Mouse (Mus musculus): ENCODE results near the gene Tmem141.
A peak's percentile ranks its signal among the peaks of the same experiment; 100 is the strongest.

Gene Tmem141

DNA sequence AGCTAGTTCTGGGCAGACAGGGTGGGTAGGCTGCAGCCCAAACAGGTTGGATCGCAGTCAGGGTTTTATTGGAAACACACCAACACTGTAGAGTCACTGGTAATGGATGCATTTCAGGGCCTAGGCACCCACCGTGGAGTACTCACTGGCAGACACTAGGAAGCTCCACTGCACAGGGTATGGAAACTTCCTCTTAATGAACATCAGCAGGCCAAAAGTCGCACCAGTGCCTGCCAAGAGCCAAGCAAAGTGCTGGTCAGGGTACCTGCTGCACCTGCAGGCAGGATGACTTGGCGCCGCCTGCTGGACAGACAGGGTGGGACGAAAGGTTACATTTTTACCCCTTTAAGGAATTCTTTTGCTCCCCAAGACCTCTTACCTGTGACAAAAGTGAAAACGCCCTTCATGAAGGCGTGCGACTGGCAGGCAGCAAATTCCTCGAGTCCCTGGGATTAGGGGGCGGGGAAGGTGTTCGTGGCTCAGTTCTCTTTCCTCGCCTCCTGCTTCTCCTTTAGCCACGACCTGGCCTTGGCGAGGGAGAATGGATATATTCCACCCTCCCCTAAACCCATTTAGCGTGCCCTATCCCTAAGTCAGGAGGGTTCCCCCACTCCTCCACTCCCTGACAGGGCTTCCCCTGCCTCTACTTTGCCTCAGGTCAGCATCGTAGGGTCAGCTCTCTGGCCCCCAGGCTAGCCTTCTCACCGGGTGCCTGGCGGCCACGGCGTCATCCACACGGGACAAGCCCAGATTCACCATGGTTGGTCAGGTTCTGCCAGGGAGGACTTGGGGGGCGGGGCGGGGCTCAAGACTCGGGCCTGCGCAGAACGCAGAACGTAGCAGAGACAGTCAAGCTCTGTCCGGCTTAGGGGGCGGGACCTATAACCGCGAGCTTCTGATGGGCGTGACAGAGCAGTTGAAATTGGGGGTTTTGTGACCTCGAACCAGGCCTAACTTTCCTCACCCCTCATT, at the start of gene Tmem141:
Gene Tmem141, minus strand, starts transcription at position 777 of the 972 bp plus-strand sequence.
- DNase-seq: peak; percentile 95

DNA sequence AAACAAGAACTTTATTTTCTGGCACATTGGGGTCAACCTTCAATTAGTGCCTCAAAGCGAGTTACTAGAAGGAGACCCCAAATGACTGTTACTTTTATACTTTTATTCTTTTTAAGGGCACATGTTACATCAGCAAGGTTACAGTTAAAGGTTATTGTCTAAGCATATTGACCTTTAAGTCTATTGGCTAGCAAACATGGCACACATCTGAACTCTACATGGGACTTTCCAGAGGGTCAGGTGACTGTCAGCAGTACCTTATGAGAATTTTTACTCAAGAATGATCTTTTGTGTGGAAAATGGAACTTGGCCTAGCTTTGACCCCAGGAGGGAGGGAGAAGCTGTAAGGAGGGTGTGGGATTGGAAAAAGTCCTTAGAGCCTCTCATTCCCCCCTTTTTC, 44.7 kb upstream of the Tmem141 start:
- DNase-seq: no peak

DNA sequence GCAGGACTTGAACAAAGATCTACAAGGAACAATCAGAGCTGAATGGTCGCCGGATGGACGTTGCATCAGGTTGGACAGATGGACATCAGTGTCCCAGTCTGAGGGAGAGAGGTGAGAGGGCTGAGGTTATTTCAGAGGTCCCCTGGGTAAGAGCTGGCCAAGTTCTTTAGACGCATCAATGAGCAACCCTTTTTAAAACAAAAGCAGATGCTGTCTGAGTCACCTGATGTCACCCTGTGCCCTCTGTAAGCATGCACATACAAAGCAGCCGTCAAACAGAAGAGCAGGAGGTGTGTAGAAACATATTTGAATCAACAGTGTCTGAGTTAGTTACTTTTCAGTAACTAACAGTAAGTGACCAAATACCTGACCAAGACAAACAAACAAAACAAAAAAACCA, 42.3 kb upstream of the Tmem141 start:
- DNase-seq: no peak

DNA sequence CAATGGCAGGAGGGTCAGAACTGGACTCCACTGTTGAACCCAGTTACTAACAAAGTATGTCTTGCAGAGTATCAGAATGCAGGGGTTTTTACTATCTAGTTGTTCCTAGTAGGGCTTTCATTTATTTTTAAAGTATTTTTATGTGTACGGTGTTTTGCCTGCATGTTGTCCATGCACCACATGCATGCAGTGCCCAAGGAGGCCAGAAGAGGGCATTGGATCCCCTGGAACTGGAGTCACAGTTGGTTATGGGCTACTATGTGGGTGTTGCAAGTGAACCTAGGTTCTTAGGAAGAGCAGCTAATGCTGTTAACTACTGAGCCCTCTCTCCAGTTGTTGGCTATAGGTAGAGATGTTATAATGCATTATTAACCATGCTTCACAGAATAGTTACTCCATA, 41.7 kb upstream of the Tmem141 start:
- DNase-seq: peak; percentile 71

DNA sequence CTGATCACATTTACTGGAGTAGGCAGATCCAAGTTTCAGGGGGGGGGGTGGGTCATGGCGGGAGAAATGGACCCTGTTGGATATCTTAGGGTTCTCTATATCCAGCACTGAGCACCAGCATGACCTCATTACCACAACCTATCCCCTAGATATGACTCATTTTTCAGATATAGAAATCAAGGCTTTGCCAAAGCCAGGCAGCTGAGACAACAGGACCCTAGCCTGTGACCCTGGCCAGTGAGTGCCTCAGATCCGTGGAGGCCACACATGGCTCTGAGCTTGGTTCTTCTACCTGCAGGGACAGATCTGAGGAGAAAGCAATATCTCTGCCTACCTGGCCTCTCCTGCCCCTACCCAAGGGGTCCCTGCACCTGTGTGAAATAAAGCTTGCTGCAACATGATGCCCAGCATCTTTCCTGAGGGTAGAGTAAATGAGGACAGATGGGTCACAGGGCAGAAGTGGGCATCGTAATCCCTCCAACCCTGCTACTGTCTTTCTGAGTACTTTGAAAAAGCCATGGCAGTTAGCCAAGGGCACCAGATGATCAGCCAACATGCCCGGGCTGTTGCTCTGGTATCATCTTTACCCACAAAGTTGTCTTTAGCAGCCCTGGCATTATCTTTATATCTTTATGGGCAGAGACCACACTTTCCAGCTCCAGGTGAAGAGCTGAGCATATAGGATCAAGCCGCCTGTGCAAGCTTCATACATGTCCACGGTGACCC, 39.6 kb upstream of the Tmem141 start:
- DNase-seq: no peak

DNA sequence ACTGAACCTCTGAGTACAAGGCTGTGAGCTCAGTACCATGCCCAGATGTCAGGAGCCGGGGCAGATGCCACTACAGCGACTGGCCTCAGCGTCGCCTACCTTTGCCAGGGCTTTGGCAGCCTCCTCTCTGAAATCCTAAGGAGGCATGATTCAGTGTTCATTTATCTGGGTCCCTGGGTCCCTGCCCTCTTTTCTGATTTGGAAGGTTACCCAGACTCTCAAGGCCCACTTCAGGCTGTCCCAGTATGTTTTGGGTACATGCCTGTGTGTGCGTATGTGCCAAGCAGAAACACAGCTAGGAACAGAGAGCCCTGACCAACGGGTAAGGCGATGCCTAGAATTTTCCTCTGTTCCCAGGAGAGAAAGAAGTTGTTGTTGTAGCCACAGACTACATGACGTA, 38.5 kb upstream of the Tmem141 start:
- DNase-seq: no peak

DNA sequence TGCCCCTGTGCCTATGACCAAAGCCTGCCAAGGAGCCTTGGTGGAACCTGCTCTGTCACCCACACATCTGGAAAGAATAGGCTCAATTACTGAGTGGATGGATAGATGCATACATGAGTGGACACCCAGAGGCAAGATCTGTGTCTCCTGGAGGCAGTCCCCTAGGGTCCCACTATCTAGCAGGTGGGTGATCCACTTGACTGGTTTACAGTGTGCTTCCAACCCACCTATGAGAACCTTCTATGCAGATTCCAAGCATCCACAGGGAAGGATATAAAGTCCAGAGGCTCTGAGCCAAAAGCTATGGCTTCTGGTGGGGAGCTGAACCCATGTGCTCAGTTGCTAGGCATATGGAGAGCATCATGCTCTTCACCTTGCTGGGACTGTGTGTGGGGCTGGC, 35.8 kb upstream of the Tmem141 start, which contains the start of gene Lcn5:
Gene Lcn5, plus strand, starts transcription at position 301 of the 400 bp plus-strand sequence.
- no peak for DNase-seq

DNA sequence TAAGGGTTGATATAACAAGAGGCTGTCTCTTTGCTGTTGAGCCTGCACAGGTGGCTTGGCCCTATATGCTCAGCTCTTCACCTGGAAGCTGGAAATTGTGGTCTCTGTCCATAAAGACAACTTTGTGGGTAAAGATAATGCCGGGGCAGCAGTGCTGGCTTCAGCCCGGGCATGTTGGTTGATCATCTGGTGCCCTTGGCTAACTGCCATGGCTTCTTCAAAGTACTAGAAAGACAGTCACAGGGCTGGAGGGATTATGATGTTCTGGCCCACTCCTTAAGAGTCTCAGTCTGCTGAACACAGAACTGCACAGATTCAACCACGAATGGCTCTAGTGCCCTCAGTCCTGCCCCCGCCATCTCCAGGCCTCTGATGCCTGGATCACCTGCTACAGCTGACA, 35.4 kb upstream of the Tmem141 start:
- DNase-seq: no peak

DNA sequence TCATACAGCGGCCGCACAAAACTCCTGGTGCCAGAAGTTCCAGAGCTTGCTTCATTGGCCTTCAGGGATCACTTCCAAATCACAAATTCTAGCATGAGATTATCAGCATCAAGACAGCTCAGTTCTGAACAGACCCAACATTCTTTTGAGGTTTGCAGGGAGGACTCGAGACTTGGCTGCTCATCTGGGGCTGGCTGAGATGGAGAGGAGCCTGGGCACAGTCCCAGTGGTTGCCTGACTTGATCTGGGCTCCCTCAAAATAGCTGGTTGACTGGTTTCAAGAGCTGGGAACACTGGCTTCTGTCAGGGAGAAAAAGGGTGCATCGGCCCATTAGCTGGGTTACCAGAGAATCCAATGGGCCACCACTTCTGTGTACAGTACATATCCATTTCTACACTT, 34.9 kb upstream of the Tmem141 start:
- DNase-seq: no peak

DNA sequence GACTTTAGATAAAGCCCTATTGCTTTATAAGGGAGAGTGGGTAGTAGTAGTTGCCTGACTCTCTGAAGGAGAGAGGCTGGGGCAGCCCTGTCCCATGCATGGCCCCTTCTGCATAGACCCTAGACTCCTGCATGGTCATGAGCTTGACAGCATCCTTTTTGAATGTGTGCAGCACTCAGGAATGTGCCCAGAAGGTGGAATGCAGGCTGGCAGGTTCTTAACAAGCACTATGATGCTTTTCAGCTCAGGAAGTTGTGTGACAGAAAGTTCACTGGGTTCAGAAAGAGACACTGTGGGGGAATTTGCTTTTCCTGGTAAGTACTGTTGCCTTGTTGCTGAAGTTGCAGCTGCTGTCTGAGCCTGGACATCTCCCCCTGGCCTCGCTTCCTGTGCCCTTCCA, 32.7 kb upstream of the Tmem141 start:
- no peak for DNase-seq

DNA sequence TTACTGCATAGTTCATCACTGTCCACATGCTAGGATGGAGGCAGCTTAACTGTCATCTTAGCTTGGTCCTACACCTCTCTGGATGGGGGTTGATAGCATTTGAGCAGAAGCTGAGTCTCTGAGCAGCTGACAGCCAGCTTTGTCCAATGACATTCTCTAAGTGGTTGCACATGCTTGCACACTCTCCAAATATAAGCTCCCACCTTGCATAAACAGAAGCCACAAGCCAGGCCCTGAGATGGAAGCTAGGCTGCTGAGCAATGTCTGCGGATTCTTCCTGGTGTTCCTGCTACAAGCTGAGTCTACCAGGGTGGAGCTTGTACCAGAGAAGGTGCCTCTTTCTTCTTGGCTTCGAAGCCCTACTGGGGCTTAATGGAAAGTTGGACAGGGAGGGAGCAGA, 31.1 kb upstream of the Tmem141 start, which contains the start of gene Lcn8:
Gene Lcn8, plus strand, starts transcription at position 219 of the 400 bp plus-strand sequence.
- DNase-seq: no peak

DNA sequence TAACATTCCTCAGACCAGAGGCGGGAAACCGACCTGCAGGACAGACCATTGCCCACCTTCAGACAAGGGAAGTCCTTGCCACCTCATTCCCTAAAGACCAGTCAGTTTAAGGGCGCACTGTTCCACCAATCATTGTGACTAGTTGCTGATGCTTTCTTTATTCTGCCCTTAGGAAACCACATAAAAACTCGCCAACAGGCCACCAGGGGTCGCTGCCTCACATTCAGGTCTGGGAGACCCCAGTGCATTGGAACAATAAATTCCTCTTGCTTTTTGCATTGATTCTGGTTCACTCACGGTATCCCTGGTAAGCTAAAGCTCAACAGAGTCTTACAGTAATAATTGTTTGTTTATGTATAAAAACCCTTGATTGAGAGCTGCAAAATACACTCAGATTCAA, 18.1 kb upstream of the Tmem141 start:
- peak; percentile 65 for DNase-seq

DNA sequence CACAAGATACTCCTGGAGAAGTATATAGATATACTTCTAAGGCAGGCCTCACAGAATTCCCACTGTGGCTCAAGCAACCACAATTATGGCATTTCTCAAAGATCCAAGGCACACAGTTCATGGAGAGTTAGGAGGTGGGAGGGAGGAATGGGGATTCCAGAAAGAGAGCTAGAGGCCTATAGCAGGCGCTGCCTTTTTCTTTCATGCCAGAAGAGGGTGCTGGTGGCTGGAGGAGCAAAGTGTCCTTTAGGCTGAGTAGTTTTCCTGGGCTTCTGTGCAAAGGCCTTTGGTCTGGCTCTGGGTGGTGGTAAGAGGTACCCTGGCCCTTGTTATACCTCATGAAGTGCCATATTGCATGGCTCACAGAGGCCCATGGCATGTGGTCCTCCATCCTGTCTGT, 12.2 kb upstream of the Tmem141 start:
- no peak for DNase-seq

DNA sequence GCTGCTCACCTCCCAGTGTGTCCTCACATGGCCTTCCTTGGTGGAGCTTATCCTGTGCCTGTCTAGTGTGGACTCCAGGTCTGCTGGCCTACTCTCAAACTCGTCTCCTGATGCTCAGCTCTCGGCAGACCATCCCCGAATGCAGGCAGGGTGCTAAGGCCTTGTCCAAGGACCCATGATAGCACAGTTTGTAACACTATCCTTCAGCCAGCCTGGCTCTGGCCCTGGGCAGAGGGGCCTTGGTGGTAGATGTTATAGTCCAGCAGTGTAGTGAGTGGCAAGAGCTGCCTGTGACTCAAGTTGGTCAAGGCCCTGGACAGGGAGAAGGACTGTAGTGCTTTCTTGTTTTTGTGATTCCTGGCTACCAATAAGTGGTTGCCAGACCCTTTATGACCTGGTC, 11.8 kb upstream of the Tmem141 start:
- DNase-seq: no peak

DNA sequence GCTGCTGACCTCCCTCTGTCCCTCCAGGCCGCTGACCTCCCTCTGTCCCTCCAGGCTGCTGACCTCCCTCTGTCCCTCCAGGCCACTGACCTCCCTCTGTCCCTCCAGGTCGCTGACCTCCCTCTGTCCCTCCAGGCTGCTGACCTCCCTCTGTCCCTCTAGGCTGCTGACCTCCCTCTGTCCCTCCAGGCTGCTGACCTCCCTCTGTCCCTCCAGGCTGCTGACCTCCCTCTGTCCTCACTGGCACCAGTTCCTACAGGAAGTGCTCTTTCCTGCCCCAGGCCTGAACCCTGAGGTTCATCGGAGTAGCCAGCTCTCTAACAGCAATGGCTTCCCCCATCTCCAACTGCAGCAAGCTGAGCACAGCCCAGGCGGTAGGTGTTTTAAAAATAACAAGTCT, 6.9 kb upstream of the Tmem141 start:
- DNase-seq: peak; percentile 53

DNA sequence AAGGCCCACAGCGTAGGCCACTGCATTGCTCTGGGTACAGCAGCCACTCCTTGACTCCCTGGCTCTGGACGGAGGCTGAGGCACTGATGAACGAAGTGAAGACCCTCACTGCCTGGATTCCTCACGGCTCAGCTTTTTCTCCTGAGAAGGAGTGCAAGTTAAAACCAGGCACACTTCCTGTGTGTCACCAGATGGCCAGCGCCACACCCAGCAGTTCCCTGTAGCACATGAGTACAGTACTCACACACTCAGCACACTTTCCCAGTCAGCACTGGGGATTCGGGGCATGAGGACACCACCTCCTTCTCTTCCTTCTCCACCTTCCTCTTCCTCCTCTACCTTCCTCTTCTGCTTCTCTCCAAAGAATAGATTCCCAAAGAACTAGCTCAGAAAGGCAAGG, 6.0 kb upstream of the Tmem141 start, which contains the start of gene Fcna:
Gene Fcna, minus strand, starts transcription at position 220 of the 400 bp plus-strand sequence.
- DNase-seq: no peak

DNA sequence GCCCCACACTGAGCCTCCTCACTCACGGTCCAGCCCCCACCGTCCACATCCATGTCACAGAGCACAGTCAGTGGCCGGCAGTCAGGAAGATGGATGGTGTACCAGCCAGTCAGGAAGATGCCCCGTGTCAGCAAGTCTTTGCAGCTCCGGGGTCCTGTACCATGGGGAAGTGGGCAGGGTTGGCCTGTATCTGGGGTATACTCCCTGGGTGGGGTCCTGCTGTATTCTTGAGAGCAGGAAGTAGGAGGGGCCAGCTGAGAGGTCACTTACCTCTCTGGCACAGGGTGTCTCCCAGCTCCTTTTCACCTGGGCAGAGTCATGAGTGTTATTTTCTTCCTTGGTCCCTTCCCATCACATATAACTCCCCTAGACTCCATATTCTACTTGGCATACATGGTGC, 4.2 kb upstream of the Tmem141 start:
- DNase-seq: no peak

DNA sequence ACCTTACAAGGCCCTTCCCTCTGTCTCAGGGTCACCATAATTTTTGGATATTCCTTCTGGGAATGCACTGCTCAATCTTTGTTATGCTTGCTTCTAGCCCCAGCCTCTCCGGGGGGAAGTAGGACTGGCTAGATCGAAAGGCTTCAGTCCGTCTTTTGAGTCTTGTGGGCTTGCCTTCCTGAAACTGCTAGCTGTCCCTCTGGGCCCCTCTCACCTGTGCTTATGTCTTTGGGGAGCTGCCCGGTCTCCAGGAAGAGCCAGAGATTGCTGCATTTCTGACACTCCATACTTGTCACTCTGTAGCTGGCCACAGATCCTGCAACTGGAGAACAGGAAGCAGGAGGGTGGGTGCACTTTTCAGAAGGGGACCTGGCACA, 965 bp downstream of the Tmem141 start:
- DNase-seq: no peak

DNA sequence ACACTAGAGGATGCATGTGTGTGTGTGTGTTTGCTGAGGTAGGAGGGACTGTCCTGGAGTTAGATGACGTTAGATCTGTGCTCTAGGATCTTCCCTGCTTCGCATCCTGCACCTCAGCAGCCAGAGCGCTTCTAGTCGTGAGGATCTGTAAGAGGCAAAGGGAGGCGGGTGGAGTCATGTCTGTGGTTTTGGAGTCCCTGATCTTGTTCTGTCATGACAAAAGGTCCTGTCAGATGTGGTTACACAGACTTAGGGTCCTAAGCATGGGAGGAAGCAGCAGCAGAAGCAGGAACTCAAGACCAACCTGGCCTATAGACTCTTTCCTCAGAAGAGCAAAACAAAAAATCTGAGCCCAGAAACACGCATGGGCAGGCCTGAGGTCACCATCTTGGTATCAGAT, 1.4 kb downstream of the Tmem141 start:
- no peak for DNase-seq

DNA sequence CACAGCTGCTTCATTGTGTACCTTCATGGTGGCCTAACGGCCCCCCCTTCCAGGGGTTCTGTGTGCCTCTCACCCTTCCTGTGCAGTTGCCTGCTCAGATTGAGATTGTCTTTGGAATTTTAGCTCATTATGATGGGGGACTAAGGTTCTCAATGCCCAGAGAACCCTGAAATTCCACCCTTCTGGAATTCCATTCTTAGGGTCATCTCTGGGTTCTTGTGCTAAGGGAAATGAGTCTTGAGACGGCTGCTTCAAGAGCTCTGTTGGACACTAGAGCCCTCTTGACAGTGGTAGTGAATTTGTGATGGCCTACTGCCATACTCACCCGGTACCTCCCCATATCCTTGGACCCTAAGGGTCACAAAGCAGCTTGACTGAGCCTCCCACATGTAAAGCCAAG, 4.2 kb downstream of the Tmem141 start, which contains the start of gene Ccdc183:
Gene Ccdc183, minus strand, starts transcription at position 101 of the 400 bp plus-strand sequence.
- DNase-seq: no peak

DNA sequence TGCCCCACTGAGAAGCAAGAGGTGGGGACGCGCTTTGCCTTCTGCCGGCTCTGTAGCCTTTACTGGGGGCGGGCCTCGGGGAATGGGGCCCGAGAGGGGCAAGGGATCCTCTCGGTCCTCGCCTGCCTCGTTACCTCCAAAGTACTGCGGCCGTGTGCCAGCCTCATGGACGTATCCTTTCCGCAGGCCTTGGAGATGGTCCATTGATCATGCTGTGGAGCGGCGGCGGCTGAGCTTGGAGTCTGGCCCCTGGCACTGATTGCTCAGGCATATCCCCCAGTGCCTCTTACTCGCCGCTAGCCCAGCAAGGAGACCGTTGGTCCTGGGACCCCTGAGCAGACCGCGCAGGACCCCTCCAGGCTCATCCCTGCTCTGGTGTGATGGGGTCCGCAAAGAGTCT, 5.4 kb downstream of the Tmem141 start:
- no peak for DNase-seq

DNA sequence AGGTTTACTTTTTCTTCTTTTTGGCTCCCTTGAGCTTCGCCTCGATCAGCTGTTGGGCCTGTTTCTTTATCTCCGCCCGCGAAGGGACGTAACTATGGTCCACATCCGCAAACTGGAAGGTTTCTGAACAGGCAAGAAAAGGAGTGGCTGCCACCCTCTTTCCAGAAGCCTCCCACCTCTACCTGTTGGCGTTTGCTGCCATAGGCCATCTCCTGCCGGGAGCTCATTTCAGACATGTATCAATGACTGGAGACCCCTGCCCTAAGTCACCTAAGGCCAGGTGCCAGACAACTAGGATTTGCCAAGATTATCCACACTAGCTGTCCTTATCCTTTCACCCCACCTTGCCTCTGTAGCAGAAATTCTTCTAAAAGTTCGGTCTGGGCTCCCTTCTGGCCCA, 13.1 kb downstream of the Tmem141 start:
- DNase-seq: no peak

DNA sequence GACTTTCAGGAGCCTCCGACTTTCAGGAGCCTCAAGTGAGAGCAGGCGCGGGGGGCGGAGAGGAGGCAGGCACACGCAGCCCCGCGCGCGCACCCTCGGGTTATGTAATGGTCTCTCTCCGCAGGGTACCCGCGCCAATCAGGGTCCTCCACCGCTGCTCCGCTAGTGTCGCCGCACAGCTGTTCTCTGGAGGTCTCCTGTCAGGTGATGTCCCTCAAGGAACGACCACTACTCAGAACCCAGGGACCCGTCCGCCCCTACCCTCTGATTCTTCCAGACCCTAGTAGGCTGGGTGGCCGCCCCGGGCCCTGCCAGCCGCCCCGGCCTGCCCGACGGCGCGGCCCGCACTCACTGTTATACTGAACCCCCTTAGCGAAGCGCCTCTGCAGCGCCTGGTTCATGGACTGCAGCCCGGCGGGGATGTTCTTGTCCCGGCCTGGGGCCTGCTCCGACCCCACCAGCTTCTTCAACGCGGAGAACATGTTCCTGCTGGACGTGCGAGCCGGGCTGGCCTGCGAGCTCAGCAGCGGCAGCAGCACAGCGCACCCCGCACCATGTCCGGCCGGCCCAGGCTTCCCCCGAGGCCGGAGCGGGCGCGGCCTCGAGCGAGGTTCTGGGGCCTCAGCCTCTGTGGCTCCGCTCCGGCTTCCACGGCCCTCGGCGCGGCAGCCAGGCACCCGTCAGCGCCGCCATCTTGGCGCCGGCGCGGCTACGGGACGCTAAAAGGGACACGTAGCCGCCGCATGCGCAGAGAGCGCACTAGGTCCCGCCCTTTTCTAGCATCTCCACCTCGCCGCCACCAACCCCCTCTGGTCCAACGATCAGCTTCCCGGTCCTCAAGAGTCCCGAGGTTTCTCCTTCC, 13.8 kb downstream of the Tmem141 start, which contains the start of gene Rabl6:
Gene Rabl6, minus strand, starts transcription at position 761 of the 862 bp plus-strand sequence.
- peak; percentile 94 for DNase-seq
